Mouse (Mus musculus): ENCODE data around the gene Cadps2.

Cadps2 gene

GRCm38 (mm10) chr6:23567651-23568050, 271.6 kb downstream of the Cadps2 start:
- no peak for DNase-seq (ENCODE audit: low read depth, low spot score)

- no peak for DNase-seq (ENCODE audit: low read depth, low spot score)
These were observed 289.3 kb downstream of the Cadps2 start for GRCm38 (mm10) chr6:23549874-23550273.

- DNase-seq (ENCODE audit: low read depth, low spot score): no peak
These were observed 315.5 kb downstream of the Cadps2 start for GRCm38 (mm10) chr6:23523710-23524109.

GRCm38 (mm10) chr6:23522556-23522955, 316.7 kb downstream of the Cadps2 start:
- no peak for DNase-seq (ENCODE audit: low read depth, low spot score)

GRCm38 (mm10) chr6:23498611-23499010, 340.6 kb downstream of the Cadps2 start:
- no peak for DNase-seq (ENCODE audit: low read depth, low spot score)

GRCm38 (mm10) chr6:23491804-23492203, 347.4 kb downstream of the Cadps2 start:
- no peak for DNase-seq (ENCODE audit: low read depth, low spot score)

- DNase-seq (ENCODE audit: low read depth, low spot score): no peak
These were observed 348.8 kb downstream of the Cadps2 start for GRCm38 (mm10) chr6:23490431-23490830.

- DNase-seq (ENCODE audit: low read depth, low spot score): no peak
These were observed 350.2 kb downstream of the Cadps2 start for GRCm38 (mm10) chr6:23489046-23489445.

GRCm38 (mm10) chr6:23472686-23473085, 366.5 kb downstream of the Cadps2 start:
- no peak for DNase-seq (ENCODE audit: low read depth, low spot score)

- no peak for DNase-seq (ENCODE audit: low read depth, low spot score)
These were observed 367.4 kb downstream of the Cadps2 start for GRCm38 (mm10) chr6:23471830-23472229.

GRCm38 (mm10) chr6:23467885-23468284, 371.3 kb downstream of the Cadps2 start:
- DNase-seq (ENCODE audit: low read depth, low spot score): no peak

GRCm38 (mm10) chr6:23462600-23463280, 376.5 kb downstream of the Cadps2 start:
- DNase-seq (ENCODE audit: low read depth, low spot score): no peak

- peak; percentile 10 for DNase-seq (ENCODE audit: low read depth, low spot score)
These were observed 381.5 kb downstream of the Cadps2 start for GRCm38 (mm10) chr6:23457748-23458147.

GRCm38 (mm10) chr6:23453907-23454306, 385.3 kb downstream of the Cadps2 start:
- DNase-seq (ENCODE audit: low read depth, low spot score): no peak

- no peak for DNase-seq (ENCODE audit: low read depth, low spot score)
These were observed 399.3 kb downstream of the Cadps2 start for GRCm38 (mm10) chr6:23439897-23440296.

GRCm38 (mm10) chr6:23410256-23411049, 428.8 kb downstream of the Cadps2 start:
- no peak for DNase-seq (ENCODE audit: low read depth, low spot score)

- no peak for DNase-seq (ENCODE audit: low read depth, low spot score)
These were observed 445.1 kb downstream of the Cadps2 start for GRCm38 (mm10) chr6:23394131-23394530.

- DNase-seq (ENCODE audit: low read depth, low spot score): no peak
These were observed 446.5 kb downstream of the Cadps2 start for GRCm38 (mm10) chr6:23392711-23393110.

GRCm38 (mm10) chr6:23386711-23387110, 452.5 kb downstream of the Cadps2 start:
- no peak for DNase-seq (ENCODE audit: low read depth, low spot score)

- no peak for DNase-seq (ENCODE audit: low read depth, low spot score)
These were observed 456.2 kb downstream of the Cadps2 start for GRCm38 (mm10) chr6:23383004-23383347.

GRCm38 (mm10) chr6:23382283-23383003, 456.8 kb downstream of the Cadps2 start:
- no peak for DNase-seq (ENCODE audit: low read depth, low spot score)

GRCm38 (mm10) chr6:23376327-23376726, 462.9 kb downstream of the Cadps2 start:
- no peak for DNase-seq (ENCODE audit: low read depth, low spot score)

All from CD4-positive helper T cell, adult 2 months (primary cell).